In the genomic region with DNA sequence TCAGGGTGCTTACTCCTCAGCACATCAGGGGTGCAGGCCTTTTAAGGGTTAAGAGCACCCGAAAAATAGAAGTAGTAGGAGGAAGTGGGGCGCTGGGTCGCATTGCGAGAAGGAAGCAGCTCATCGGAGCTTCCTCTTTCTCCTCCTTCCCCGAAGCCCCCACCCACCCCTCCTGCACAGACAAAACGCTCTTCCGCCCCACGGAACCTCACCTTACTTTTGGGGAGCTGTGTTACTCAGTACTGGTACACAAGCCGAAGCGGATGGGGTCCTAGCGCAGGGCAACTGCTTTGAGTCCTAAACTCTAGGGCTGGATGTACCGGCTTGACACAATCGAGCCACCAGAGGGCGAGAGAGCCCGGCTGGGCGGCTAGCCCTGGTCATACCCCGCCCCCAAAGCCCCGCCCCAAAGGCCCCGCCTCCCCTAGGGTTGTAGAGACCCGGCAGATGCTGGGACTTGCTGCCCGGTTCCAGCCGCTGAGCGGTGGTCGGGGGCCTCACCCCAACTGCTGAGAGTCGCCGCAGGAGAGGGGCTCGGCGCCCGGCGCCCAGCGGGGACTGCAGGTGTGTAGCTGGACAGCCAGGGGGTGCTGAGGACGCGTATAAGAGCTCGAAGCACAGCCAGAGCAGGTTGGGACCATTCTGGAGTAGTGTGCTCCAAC, we compare ENCODE assay signal across 8 mouse cellular contexts. TPM values are rescaled to one million over a fixed set of nuclear protein-coding genes. Genes with fewer than 3 reads are reported as not detected.
DNase-seq lines count a peak whose midpoint lies in the region; ATAC-seq lines count a peak whose summit lies in the region.

A gene (plus strand): TSS at position 423 of the 662 bp plus-strand sequence.

- H3K4me1 ChIP-seq in embryonic facial prominence, embryonic 12.5 days = peaks cover 11% of the 10 kb centered on the region

- H3K4me2 ChIP-seq in embryonic facial prominence, embryonic 12.5 days (replicated peaks) = peak within 1 kb of the TSS; percentile 59

- H3K9me3 ChIP-seq in embryonic facial prominence, embryonic 12.5 days = no peaks in the 10 kb centered on the region

- H3K36me3 ChIP-seq in embryonic facial prominence, embryonic 12.5 days = no peaks in the 10 kb centered on the region

- WGBS in embryonic facial prominence, embryonic 12.5 days = 9% methylated on average over 35 of the region's 35 CpGs

- H3K9ac ChIP-seq in embryonic facial prominence, embryonic 12.5 days = peak within 1 kb of the TSS; percentile 47

- peak; percentile 84 for ATAC-seq in embryonic facial prominence, embryonic 12.5 days (ENCODE audit: insufficient number of reproducible peaks, insufficient read depth, low FRiP score, low TSS enrichment)

- DNase-seq in cerebellum, adult 11 months = peak; percentile 6
- no peak for DNase-seq in cerebellum, adult 9-11 months
- DNase-seq in heart, adult 8-10 months (ENCODE audit: low spot score) = peak; percentile 71
- DNase-seq in kidney, adult 8-10 months = peak; percentile 46 to 72
- peak; percentile 83 for DNase-seq in liver
- peak; percentile 62 to 85 for DNase-seq in monocyte, adult 2 months (ENCODE audit: low read depth in 1 of 2, low spot score in 2 of 2)
- DNase-seq in spleen, postnatal 14 days (ENCODE audit: low spot score in 2 of 2) = peak; percentile 62 to 70

- peaks cover 30% of the 10 kb centered on the region for H3K27me3 ChIP-seq in embryonic facial prominence, embryonic 12.5 days

- H3K27ac ChIP-seq in embryonic facial prominence, embryonic 12.5 days = no peak within 1 kb of the TSS

- H3K4me3 ChIP-seq in embryonic facial prominence, embryonic 12.5 days = peak within 1 kb of the TSS; percentile 49

RNA-seq across cellular contexts. Expression of the gene that starts here (rescaled TPM):
- polyA plus RNA-seq in embryonic facial prominence, embryonic 12.5 days (2016; fragmentation: Nextera tagmentation; extraction: Ambion mirVana) = 0.50 and 0.70 TPM in 2 replicates
- 1 to 10 TPM in 1 of 4 experiments, under 1 TPM in 3; 0.31 to 1.6 (median 0.70) TPM for total RNA-seq in heart, adult 8-10 months (2022)

Comparison
In these comparisons a context has a peak if more than half of its experiments do, and no peak if none do; other contexts are left out.
1. Peak in ATAC-seq, H3K4me3 ChIP-seq, H3K9ac ChIP-seq and H3K4me2 ChIP-seq in embryonic facial prominence, embryonic 12.5 days; RNA of the gene not detected or under 1 TPM.